Mouse (Mus musculus) embryonic facial prominence, embryonic 11.5 days (tissue): ENCODE data around the gene Alg14. TPM values are rescaled to one million over a fixed set of nuclear protein-coding genes. Genes with fewer than 3 reads are reported as not detected.
A peak's percentile ranks its signal among the peaks of the same experiment; 100 is the strongest.

Experiments
- ATAC-seq: fragments of 200-750 bp; cut with Nextera tagmentation; replicated peaks from 2 replicates; pipeline ENCODE4 v1.8.0; 2017; ENCODE audit warnings: low read depth; ENCODE audit not compliant: insufficient number of reproducible peaks, low FRiP score, low TSS enrichment
- DNase-seq: peaks from one replicate; pipeline ENCODE4 v3.0.0-alpha.2; 2015; ENCODE audit warnings: low spot score
- H3K27ac ChIP-seq: fragments of 300-500 bp; sonication (generic); replicated peaks from 2 replicates; pipeline ENCODE4 v1.5.1; 2014; ENCODE audit warnings: mild to moderate bottlenecking, low read depth, low read length, control low read depth
- H3K27me3 ChIP-seq: fragments of 300-500 bp; sonication (generic); 2 replicates; pipeline ENCODE4 v1.6.1; 2014; ENCODE audit warnings: mild to moderate bottlenecking, low read length, moderate library complexity, mixed read lengths; ENCODE audit not compliant: control insufficient read depth, insufficient read depth
- H3K36me3 ChIP-seq: fragments of 300-500 bp; sonication (generic); replicated peaks from 2 replicates; pipeline ENCODE4 v1.6.1; 2014; ENCODE audit warnings: low read depth, mild to moderate bottlenecking, low read length, moderate library complexity, mixed read lengths; ENCODE audit not compliant: control insufficient read depth, insufficient read depth
- H3K4me1 ChIP-seq: fragments of 300-500 bp; sonication (generic); 2 replicates; pipeline ENCODE4 v1.6.1; 2014; ENCODE audit warnings: low read length, mixed read lengths; ENCODE audit not compliant: control insufficient read depth, insufficient read depth
- H3K4me2 ChIP-seq: fragments of 300-500 bp; sonication (generic); 2 replicates; pipeline ENCODE4 v1.6.1; 2014; ENCODE audit warnings: low read depth, mild to moderate bottlenecking, control low read depth, low read length, moderate library complexity
- H3K4me3 ChIP-seq: fragments of 300-500 bp; sonication (generic); 2 replicates; pipeline ENCODE4 v1.5.1; 2014; ENCODE audit warnings: low read depth, low read length, control low read depth
- H3K9ac ChIP-seq: fragments of 300-500 bp; sonication (generic); replicated peaks from 2 replicates; pipeline ENCODE4 v1.6.1; 2014; ENCODE audit warnings: mild to moderate bottlenecking, control low read depth, low read length
- H3K9me3 ChIP-seq: fragments of 300-500 bp; sonication (generic); replicated peaks from 2 replicates; pipeline ENCODE4 v1.6.1; 2016; ENCODE audit warnings: mild to moderate bottlenecking, low read length, inconsistent platforms, mixed read lengths; ENCODE audit not compliant: control insufficient read depth
- WGBS: fragments of 180-500 bp; shearing (Covaris S2); extraction: QIAGEN DNeasy Blood & Tissue Kit; methylation state at CpG from one replicate; pipeline ENCODE4 v1.1.7; 2014; 5-methylcytosine and 5-hydroxymethylcytosine counted together
- polyA plus RNA-seq: library from polyadenylated mRNA; unstranded; fragments of >200 nt; fragmentation: Nextera tagmentation; extraction: Ambion mirVana; gene quantifications from 2 replicates; pipeline ENCODE4 v1.2.1, GENCODE M21; 2014

Gene Alg14
- polyA plus RNA-seq, 1 experiment from 2014 or later: 35.4 TPM

DNA sequence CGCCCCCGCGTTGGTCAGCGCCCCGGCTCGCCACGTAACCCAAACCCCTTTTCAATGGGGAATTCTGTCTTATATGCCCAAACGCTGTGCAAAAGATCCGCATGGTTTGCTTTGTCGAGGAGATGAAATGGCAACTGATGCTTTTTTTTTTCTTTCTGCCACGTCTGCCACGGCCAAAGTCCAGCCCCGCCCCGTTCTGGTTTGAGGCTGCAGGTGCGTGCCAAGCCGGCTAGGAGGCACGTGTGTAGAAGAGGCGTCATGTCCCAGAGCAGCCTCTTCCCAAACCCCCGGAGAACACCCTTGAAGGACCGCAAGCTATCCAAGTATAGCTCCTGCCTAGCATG lies 28.4 kb upstream of the Alg14 start:
- peaks cover 21% of the 10 kb centered on the region for H3K27me3 ChIP-seq
- no peaks in the 10 kb centered on the region for H3K36me3 ChIP-seq

DNA sequence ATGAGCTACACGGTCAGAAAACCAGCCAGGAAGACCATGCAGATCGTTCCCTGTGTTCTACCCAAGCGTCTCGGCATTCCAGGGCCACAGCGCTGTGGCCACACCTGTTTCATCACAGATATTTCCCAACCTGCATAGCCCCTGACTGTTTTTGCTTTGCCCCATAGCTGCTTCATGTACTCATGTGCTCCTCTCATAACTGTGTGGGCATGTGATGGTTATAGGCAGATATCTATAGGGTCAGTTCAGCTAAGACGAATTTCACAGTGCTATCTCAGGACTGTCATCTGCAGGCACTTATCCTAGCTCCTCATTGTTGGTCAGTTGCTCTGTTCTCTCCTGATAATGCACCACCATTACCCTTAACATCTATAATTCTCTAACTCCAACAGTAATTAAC lies 27.3 kb upstream of the Alg14 start:
- no peak for ATAC-seq
- no peak overlapping the region for H3K9ac ChIP-seq
- WGBS: 63% methylated on average over 6 of the region's 6 CpGs
- H3K4me3 ChIP-seq: no peak overlapping the region
- peaks cover 21% of the 10 kb centered on the region for H3K27me3 ChIP-seq
- no peaks in the 10 kb centered on the region for H3K36me3 ChIP-seq
- H3K9me3 ChIP-seq: no peaks in the 10 kb centered on the region
- H3K27ac ChIP-seq: no peak overlapping the region
- no peak overlapping the region for H3K4me2 ChIP-seq
- no peaks in the 10 kb centered on the region for H3K4me1 ChIP-seq
- DNase-seq: no peak

More for the DNA sequence above, 28.4 kb upstream of the Alg14 start:
- 2% methylated on average over 20 of the region's 20 CpGs for WGBS
- H3K4me3 ChIP-seq: peak overlapping the region; percentile 67
- no peaks in the 10 kb centered on the region for H3K9me3 ChIP-seq
- H3K9ac ChIP-seq: peak overlapping the region; percentile 71
- H3K4me1 ChIP-seq: no peaks in the 10 kb centered on the region
- DNase-seq (peak; percentile 58), ATAC-seq (no peak)
- H3K4me2 ChIP-seq: peak overlapping the region; percentile 100
- no peak overlapping the region for H3K27ac ChIP-seq

DNA sequence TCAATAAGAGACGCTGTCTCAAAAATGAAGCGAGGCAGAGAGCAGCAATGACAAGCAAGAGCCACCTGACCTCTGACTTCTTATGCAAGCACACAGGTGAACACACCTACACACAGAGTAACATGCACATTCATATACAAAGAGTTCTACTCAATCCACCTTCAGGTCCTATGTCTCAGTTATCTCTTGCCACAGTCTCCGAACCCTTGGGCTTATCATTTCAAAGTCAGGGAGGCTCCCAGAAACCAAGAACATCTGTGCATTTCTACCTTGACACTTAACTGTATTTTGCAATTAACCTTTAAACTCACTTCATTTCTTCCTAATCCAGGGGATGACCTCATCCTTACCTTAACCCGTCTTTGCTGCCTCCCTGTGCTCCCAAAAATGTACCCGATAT lies 24.3 kb upstream of the Alg14 start:
- peaks cover 7% of the 10 kb centered on the region for H3K27me3 ChIP-seq
- no peak for ATAC-seq
- H3K4me3 ChIP-seq: no peak overlapping the region
- H3K9me3 ChIP-seq: no peaks in the 10 kb centered on the region
- no peak overlapping the region for H3K9ac ChIP-seq
- no peak overlapping the region for H3K27ac ChIP-seq
- no peak for DNase-seq
- H3K36me3 ChIP-seq: no peaks in the 10 kb centered on the region
- 83% methylated on average over 5 of the region's 5 CpGs for WGBS
- H3K4me1 ChIP-seq: no peaks in the 10 kb centered on the region
- no peak overlapping the region for H3K4me2 ChIP-seq

DNA sequence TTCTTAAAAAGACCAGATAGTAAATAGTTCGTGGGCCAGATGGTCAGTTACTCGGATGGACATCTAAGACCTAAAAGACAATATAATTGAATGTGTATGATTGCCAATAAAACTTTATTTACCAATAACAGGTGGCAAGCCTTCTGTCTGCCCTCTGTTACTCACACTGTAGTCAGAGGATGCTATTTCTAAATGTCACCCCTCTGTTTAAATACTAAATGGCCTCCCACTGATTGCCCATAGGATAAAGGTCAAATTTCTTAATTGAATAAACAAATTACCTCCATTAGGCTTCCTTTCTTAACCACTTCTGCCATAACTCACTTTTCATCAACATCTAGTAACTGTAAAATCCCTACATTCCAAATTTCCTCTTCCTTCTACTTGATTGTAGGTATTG lies 19.0 kb upstream of the Alg14 start:
- Histone ChIP-seq H3K4me1 (no peaks in the 10 kb centered on the region), H3K9ac (no peak overlapping the region), H3K36me3 (no peaks in the 10 kb centered on the region), H3K4me2 (no peak overlapping the region), H3K4me3 (no peak overlapping the region), H3K27me3 (no peaks in the 10 kb centered on the region), H3K27ac (no peak overlapping the region), H3K9me3 (no peaks in the 10 kb centered on the region)
- no peak for ATAC-seq
- DNase-seq: no peak
- 80% methylated on average over 2 of the region's 2 CpGs for WGBS

DNA sequence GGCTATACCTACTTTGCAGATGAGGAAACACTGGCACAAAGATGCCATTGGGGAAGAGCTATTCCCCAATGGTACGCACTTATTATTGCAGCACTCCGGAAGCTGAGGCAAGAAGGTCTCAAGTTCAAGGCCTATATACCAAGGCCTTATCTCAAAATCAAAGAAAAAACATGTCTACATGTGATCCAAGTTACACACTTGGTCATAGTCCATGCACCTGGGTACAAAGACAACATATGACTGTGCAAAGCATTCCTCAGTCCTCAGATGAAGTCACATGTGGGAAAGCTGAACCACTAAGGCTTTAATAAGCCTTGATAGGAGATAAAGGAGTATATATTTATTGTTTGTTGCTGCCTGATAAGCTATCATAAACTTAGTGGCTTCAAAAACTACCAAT lies 17.6 kb upstream of the Alg14 start:
- DNase-seq: no peak
- no peak overlapping the region for H3K4me2 ChIP-seq
- H3K9me3 ChIP-seq: no peaks in the 10 kb centered on the region
- H3K9ac ChIP-seq: no peak overlapping the region
- H3K4me1 ChIP-seq: no peaks in the 10 kb centered on the region
- H3K4me3 ChIP-seq: no peak overlapping the region
- no peaks in the 10 kb centered on the region for H3K36me3 ChIP-seq
- no peaks in the 10 kb centered on the region for H3K27me3 ChIP-seq
- WGBS: 93% methylated on average over 2 of the region's 2 CpGs
- ATAC-seq: no peak
- no peak overlapping the region for H3K27ac ChIP-seq

DNA sequence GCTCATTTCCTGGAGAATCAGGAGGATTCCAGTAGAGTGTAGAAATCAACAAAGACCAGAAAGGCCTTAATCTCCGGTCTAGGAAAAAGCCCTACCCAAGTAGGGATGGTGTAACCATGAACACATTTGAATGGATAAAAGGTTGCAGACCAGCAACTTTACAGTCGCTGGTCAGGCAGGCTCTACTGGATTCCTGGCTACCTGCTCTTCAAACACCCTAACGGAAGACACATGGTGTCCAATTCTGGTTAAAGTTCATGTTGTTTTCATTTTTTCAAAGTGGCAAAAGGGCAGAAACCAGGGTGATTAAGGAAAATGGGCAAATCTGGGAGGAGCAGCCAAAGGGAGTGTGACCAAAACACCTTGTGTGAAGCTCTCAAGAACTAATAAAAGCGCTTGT lies 14.6 kb upstream of the Alg14 start:
- WGBS: 77% methylated on average over 4 of the region's 4 CpGs

DNA sequence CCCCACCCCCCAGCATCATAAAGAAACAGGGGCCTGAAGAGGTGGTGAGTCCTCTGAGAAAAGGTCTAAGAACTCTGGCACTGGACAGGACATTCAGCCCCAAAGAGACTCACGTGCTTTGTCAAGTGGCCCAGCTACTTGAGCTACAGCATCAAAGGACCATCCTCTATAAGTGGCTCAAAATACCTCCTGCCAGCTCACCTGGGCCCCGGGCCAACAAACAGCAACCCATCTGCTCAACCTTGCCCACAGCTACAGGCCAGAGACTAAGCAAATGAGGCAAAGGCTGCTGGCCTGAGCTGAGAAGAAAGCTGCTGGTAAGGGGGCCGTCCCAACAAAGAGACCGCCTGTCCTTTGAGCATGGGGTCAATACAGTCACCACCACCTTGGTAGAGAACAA lies 14.0 kb upstream of the Alg14 start:
- Histone ChIP-seq H3K4me3 (no peak overlapping the region), H3K27me3 (no peaks in the 10 kb centered on the region), H3K9me3 (no peaks in the 10 kb centered on the region), H3K27ac (no peak overlapping the region), H3K9ac (no peak overlapping the region), H3K4me2 (no peak overlapping the region), H3K36me3 (no peaks in the 10 kb centered on the region), H3K4me1 (no peaks in the 10 kb centered on the region)
- ATAC-seq (no peak), DNase-seq (no peak)
- 91% methylated on average over 4 of the region's 4 CpGs for WGBS

More for the DNA sequence above, 14.6 kb upstream of the Alg14 start:
- no peaks in the 10 kb centered on the region for H3K36me3 ChIP-seq
- H3K9ac ChIP-seq: no peak overlapping the region
- ATAC-seq (no peak), DNase-seq (no peak)
- H3K4me1 ChIP-seq: no peaks in the 10 kb centered on the region
- no peaks in the 10 kb centered on the region for H3K9me3 ChIP-seq
- H3K4me3 ChIP-seq: no peak overlapping the region
- H3K4me2 ChIP-seq: no peak overlapping the region
- H3K27ac ChIP-seq: no peak overlapping the region
- H3K27me3 ChIP-seq: no peaks in the 10 kb centered on the region

DNA sequence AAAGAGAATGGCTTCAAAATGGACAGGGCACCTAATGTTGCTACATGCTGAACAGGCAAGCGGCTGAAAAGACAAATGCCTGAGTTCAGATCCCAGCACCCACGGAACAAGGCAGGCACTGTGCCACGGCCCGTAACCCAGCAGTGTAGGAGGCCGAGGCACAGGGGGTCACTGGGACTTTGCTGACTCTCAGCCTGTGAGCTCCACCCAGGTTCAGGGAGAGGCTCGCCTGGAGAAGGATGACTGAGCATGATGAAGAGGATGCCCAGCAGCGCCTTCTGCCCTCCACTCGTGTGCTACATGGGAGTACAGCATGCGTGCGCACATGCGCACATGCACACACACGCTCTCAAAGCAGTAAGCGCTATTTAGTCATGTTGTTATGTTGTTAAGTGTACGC lies 11.9 kb upstream of the Alg14 start:
- Histone ChIP-seq H3K4me1 (no peaks in the 10 kb centered on the region), H3K27ac (no peak overlapping the region), H3K9me3 (no peaks in the 10 kb centered on the region), H3K4me3 (no peak overlapping the region), H3K4me2 (no peak overlapping the region), H3K27me3 (no peaks in the 10 kb centered on the region), H3K9ac (no peak overlapping the region), H3K36me3 (no peaks in the 10 kb centered on the region)
- DNase-seq (no peak), ATAC-seq (no peak)
- WGBS: 86% methylated on average over 14 of the region's 14 CpGs

DNA sequence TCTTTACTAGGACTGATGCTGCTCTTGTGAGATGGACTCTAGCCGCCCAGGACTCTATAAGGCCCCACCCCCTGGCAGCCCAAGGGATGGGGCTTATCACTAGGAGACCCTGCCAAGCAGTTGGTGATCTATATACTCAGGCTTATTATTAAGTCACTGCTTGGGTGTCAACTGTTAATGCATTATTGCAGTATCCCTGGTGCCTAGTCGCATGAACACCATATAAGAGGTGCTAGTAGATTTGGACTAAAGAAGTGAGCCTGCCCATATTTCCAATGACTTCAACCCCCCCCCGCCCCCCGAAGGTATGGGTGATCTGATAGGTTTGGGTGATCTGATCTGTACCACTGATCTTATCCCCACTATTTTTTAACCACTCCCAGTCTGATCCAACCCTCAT lies 8.6 kb upstream of the Alg14 start, which contains the start of gene Tmem56:
Gene Tmem56 (minus strand): TSS at position 101 of the 400 bp plus-strand sequence.
- WGBS: 87% methylated on average over 4 of the region's 4 CpGs
- ATAC-seq: no peak
- Histone ChIP-seq H3K4me1 (no peaks in the 10 kb centered on the region), H3K9ac (no peak within 1 kb of the TSS), H3K4me3 (no peak within 1 kb of the TSS), H3K27ac (no peak within 1 kb of the TSS), H3K27me3 (no peaks in the 10 kb centered on the region), H3K4me2 (no peak within 1 kb of the TSS), H3K36me3 (no peaks in the 10 kb centered on the region), H3K9me3 (no peaks in the 10 kb centered on the region)
- DNase-seq: no peak
